Mouse (Mus musculus) neural tube, embryonic 15.5 days (tissue): ENCODE data around the gene Ctrl. TPM values are rescaled to one million over a fixed set of nuclear protein-coding genes. Genes with fewer than 3 reads are reported as not detected.
A peak's percentile ranks its signal among the peaks of the same experiment; 100 is the strongest.

Experiments used
- ATAC-seq: fragments of 200-750 bp; cut with Nextera tagmentation; 2 replicates; pipeline ENCODE4 v1.8.0; 2017; ENCODE audit warnings: mild to moderate bottlenecking, moderate TSS enrichment, moderate library complexity; ENCODE audit not compliant: low FRiP score
- H3K27ac ChIP-seq: fragments of 300-500 bp; sonication (generic); replicated peaks from 2 replicates; pipeline ENCODE4 v1.5.1; 2015; ENCODE audit warnings: mild to moderate bottlenecking, inconsistent platforms
- H3K27me3 ChIP-seq: fragments of 300-500 bp; sonication (generic); replicated peaks from 2 replicates; pipeline ENCODE4 v1.6.1; 2015; ENCODE audit warnings: inconsistent platforms
- H3K36me3 ChIP-seq: fragments of 300-500 bp; sonication (generic); 2 replicates; pipeline ENCODE4 v1.6.1; 2015; ENCODE audit warnings: inconsistent platforms
- H3K4me1 ChIP-seq: fragments of 300-500 bp; sonication (generic); 2 replicates; pipeline ENCODE4 v1.6.1; 2015; ENCODE audit warnings: inconsistent platforms
- H3K4me2 ChIP-seq: fragments of 300-500 bp; sonication (generic); 2 replicates; pipeline ENCODE4 v1.6.1; 2015; ENCODE audit warnings: inconsistent platforms, mild to moderate bottlenecking, moderate library complexity
- H3K4me3 ChIP-seq: fragments of 300-500 bp; sonication (generic); replicated peaks from 2 replicates; pipeline ENCODE4 v1.5.1; 2015; ENCODE audit warnings: mild to moderate bottlenecking, inconsistent platforms
- H3K9ac ChIP-seq: fragments of 300-500 bp; sonication (generic); replicated peaks from 2 replicates; pipeline ENCODE4 v1.6.1; 2015; ENCODE audit warnings: mild to moderate bottlenecking, inconsistent platforms
- H3K9me3 ChIP-seq: fragments of 300-500 bp; sonication (generic); replicated peaks from 2 replicates; pipeline ENCODE4 v1.6.1; 2016; ENCODE audit warnings: inconsistent platforms
- WGBS: fragments of 180-500 bp; shearing (Covaris S2); methylation state at CpG from one replicate; pipeline ENCODE4 v1.1.7; 2015; ENCODE audit warnings: mixed read lengths; 5-methylcytosine and 5-hydroxymethylcytosine counted together
- polyA plus RNA-seq: library from polyadenylated mRNA; unstranded; fragments of >200 nt; fragmentation: Nextera tagmentation; extraction: Ambion mirVana; gene quantifications from 2 replicates; pipeline ENCODE4 v1.2.1, GENCODE M21; 2015

Ctrl gene
- polyA plus RNA-seq, 1 experiment from 2014 or later, result 3.5 TPM

- 0 out of 2 replicates have a peak, but pooled peaks cover under 1% of the 10 kb centered on the region for H3K36me3 ChIP-seq
- peak overlapping the region; percentile 82 for H3K9ac ChIP-seq
- peak overlapping the region; percentile 77 for H3K4me3 ChIP-seq
- peak overlapping the region; percentile 94 for H3K4me2 ChIP-seq
- peaks cover 26% of the 10 kb centered on the region for H3K4me1 ChIP-seq
- H3K27me3 ChIP-seq, result no peaks in the 10 kb centered on the region
- WGBS, result 1% methylated on average over 33 of the region's 33 CpGs
- peak; percentile 63 for ATAC-seq
- H3K27ac ChIP-seq, result peak overlapping the region; percentile 94
- no peaks in the 10 kb centered on the region for H3K9me3 ChIP-seq
These were observed 4.0 kb upstream of the Ctrl start for GRCm38 (mm10) chr8:105937496-105938305.

GRCm38 (mm10) chr8:105936866-105937475 lies 3.3 kb upstream of the Ctrl start:
- H3K27ac ChIP-seq, result peak overlapping the region; percentile 94
- H3K9me3 ChIP-seq, result no peaks in the 10 kb centered on the region
- H3K4me2 ChIP-seq, result peak overlapping the region; percentile 94
- H3K9ac ChIP-seq, result peak overlapping the region; percentile 82
- WGBS, result under 1% methylated on average over 30 of the region's 30 CpGs
- H3K4me3 ChIP-seq, result peak overlapping the region; percentile 77
- ATAC-seq, result peak; percentile 91
- H3K27me3 ChIP-seq, result no peaks in the 10 kb centered on the region
- H3K4me1 ChIP-seq, result peaks cover 26% of the 10 kb centered on the region
- H3K36me3 ChIP-seq, result 0 out of 2 replicates have a peak, but pooled peaks cover 7% of the 10 kb centered on the region

GRCm38 (mm10) chr8:105935863-105936603 lies 2.4 kb upstream of the Ctrl start:
- peaks cover 26% of the 10 kb centered on the region for H3K4me1 ChIP-seq
- peak overlapping the region; percentile 94 for H3K4me2 ChIP-seq
- no peaks in the 10 kb centered on the region for H3K27me3 ChIP-seq
- no peaks in the 10 kb centered on the region for H3K9me3 ChIP-seq
- peak overlapping the region; percentile 94 for H3K27ac ChIP-seq
- 30% methylated on average over 7 of the region's 7 CpGs for WGBS
- peak overlapping the region; percentile 77 for H3K4me3 ChIP-seq
- peak overlapping the region; percentile 82 for H3K9ac ChIP-seq
- ATAC-seq, result no peak
- 0 out of 2 replicates have a peak, but pooled peaks cover 12% of the 10 kb centered on the region for H3K36me3 ChIP-seq

- Histone ChIP-seq H3K4me1 (peaks cover 30% of the 10 kb centered on the region), H3K27ac (no peak overlapping the region), H3K9ac (no peak overlapping the region), H3K36me3 (0 out of 2 replicates have a peak, but pooled peaks cover 12% of the 10 kb centered on the region), H3K4me2 (no peak overlapping the region), H3K9me3 (no peaks in the 10 kb centered on the region), H3K27me3 (no peaks in the 10 kb centered on the region), H3K4me3 (no peak overlapping the region)
- WGBS, result 89% methylated on average over 6 of the region's 6 CpGs
- no peak for ATAC-seq
These were observed 1.4 kb upstream of the Ctrl start for GRCm38 (mm10) chr8:105935105-105935504.

- H3K4me2 ChIP-seq, result no peak overlapping the region
- no peak overlapping the region for H3K27ac ChIP-seq
- no peak for ATAC-seq
- H3K9me3 ChIP-seq, result no peaks in the 10 kb centered on the region
- whole genome bisulfite sequencing, result 93% methylated on average over 11 of the region's 11 CpGs
- H3K9ac ChIP-seq, result no peak overlapping the region
- H3K4me1 ChIP-seq, result peaks cover 19% of the 10 kb centered on the region
- no peak overlapping the region for H3K4me3 ChIP-seq
- H3K36me3 ChIP-seq, result 0 out of 2 replicates have a peak, but pooled peaks cover 16% of the 10 kb centered on the region
- H3K27me3 ChIP-seq, result no peaks in the 10 kb centered on the region
These were observed 1.1 kb downstream of the Ctrl start for GRCm38 (mm10) chr8:105932525-105932924.

- Histone ChIP-seq H3K9me3 (no peaks in the 10 kb centered on the region), H3K4me2 (no peak overlapping the region), H3K4me3 (no peak overlapping the region), H3K27ac (no peak overlapping the region), H3K9ac (no peak overlapping the region), H3K4me1 (peaks cover 14% of the 10 kb centered on the region), H3K36me3 (0 out of 2 replicates have a peak, but pooled peaks cover 16% of the 10 kb centered on the region), H3K27me3 (no peaks in the 10 kb centered on the region)
- no peak for ATAC-seq
- WGBS, result 96% methylated on average over 3 of the region's 3 CpGs
These were observed 2.4 kb downstream of the Ctrl start for GRCm38 (mm10) chr8:105931271-105931670.

GRCm38 (mm10) chr8:105930602-105931001 lies 3.1 kb downstream of the Ctrl start:
- no peaks in the 10 kb centered on the region for H3K9me3 ChIP-seq
- 0 out of 2 replicates have a peak, but pooled peaks cover 16% of the 10 kb centered on the region for H3K36me3 ChIP-seq
- H3K27me3 ChIP-seq, result no peaks in the 10 kb centered on the region
- ATAC-seq, result peak; percentile 49
- H3K4me1 ChIP-seq, result peaks cover 7% of the 10 kb centered on the region
- H3K4me3 ChIP-seq, result no peak overlapping the region
- WGBS, result 15% methylated on average over 8 of the region's 8 CpGs
- no peak overlapping the region for H3K4me2 ChIP-seq
- H3K27ac ChIP-seq, result peak overlapping the region; percentile 46; the same call in 1 of the 2 replicates
- H3K9ac ChIP-seq, result no peak overlapping the region

- H3K36me3 ChIP-seq, result 0 out of 2 replicates have a peak, but pooled peaks cover 7% of the 10 kb centered on the region
- H3K27ac ChIP-seq, result no peak overlapping the region
- H3K27me3 ChIP-seq, result no peaks in the 10 kb centered on the region
- 79% methylated on average over 3 of the region's 3 CpGs for WGBS
- H3K4me1 ChIP-seq, result no peaks in the 10 kb centered on the region
- H3K9me3 ChIP-seq, result no peaks in the 10 kb centered on the region
- H3K4me3 ChIP-seq, result no peak overlapping the region
- no peak overlapping the region for H3K4me2 ChIP-seq
- no peak overlapping the region for H3K9ac ChIP-seq
- no peak for ATAC-seq
These were observed 8.5 kb downstream of the Ctrl start for GRCm38 (mm10) chr8:105925123-105925522.

- H3K27me3 ChIP-seq, result no peaks in the 10 kb centered on the region
- H3K4me2 ChIP-seq, result no peak overlapping the region
- peaks cover 9% of the 10 kb centered on the region for H3K36me3 ChIP-seq
- no peak for ATAC-seq
- no peak overlapping the region for H3K27ac ChIP-seq
- no peaks in the 10 kb centered on the region for H3K4me1 ChIP-seq
- no peaks in the 10 kb centered on the region for H3K9me3 ChIP-seq
- no peak overlapping the region for H3K4me3 ChIP-seq
- no peak overlapping the region for H3K9ac ChIP-seq
- WGBS, result 91% methylated on average over 3 of the region's 3 CpGs
These were observed 14.3 kb downstream of the Ctrl start for GRCm38 (mm10) chr8:105919390-105919789.

GRCm38 (mm10) chr8:105900941-105901616 lies 32.6 kb downstream of the Ctrl start:
- ATAC-seq, result no peak
- WGBS, result 39% methylated on average over 16 of the region's 16 CpGs
- H3K4me1 ChIP-seq, result peaks cover 12% of the 10 kb centered on the region

More at GRCm38 (mm10) chr8:105900941-105901616, 32.6 kb downstream of the Ctrl start:
- peak overlapping the region; percentile 99 for H3K9ac ChIP-seq
- H3K9me3 ChIP-seq, result no peaks in the 10 kb centered on the region
- H3K36me3 ChIP-seq, result no peaks in the 10 kb centered on the region
- H3K27me3 ChIP-seq, result no peaks in the 10 kb centered on the region
- peak overlapping the region; percentile 74 for H3K4me2 ChIP-seq
- H3K27ac ChIP-seq, result peak overlapping the region; percentile 91
- H3K4me3 ChIP-seq, result peak overlapping the region; percentile 98
